Comparison of ENCODE assay signal across 9 mouse cellular contexts in genomic region chr14:24993751-24994658, GRCm38 (mm10).
DNase-seq lines count a peak whose midpoint lies in the region; ATAC-seq lines count a peak whose summit lies in the region.
"Had no signal": no experiment of that assay in that cellular context is flagged by ENCODE, and none has a peak within 500 bp of the region (broad histone marks: within the 10 kb centered on the region; RNA-seq: fewer than 3 reads in every experiment).

No protein-coding gene starts in this region.

- peaks cover 22% of the 10 kb centered on the region for H3K4me1 ChIP-seq in kidney, embryonic 14.5 days (ENCODE audit: control insufficient read depth, insufficient read depth, low read length)
- peaks cover 29% of the 10 kb centered on the region for H3K4me1 ChIP-seq in embryonic facial prominence, embryonic 14.5 days (ENCODE audit: control insufficient read depth, insufficient read depth, low read length)

- no peak overlapping the region for H3K9ac ChIP-seq in kidney, embryonic 14.5 days (ENCODE audit: low read depth, low read length)
- H3K9ac ChIP-seq in embryonic facial prominence, embryonic 14.5 days (ENCODE audit: low read depth, low read length), result peak overlapping the region; percentile 19; the same call in 1 of the 2 replicates

- no peak for ATAC-seq in kidney, embryonic 14.5 days (ENCODE audit: low FRiP score, low TSS enrichment)
- ATAC-seq in embryonic facial prominence, embryonic 14.5 days (ENCODE audit: low read depth), result no peak
- ATAC-seq: Patski had no signal

- H3K27me3 ChIP-seq in kidney, embryonic 14.5 days (ENCODE audit: control insufficient read depth, insufficient read depth, low read length), result no peaks in the 10 kb centered on the region
- no peaks in the 10 kb centered on the region for H3K27me3 ChIP-seq in embryonic facial prominence, embryonic 14.5 days (replicated peaks; ENCODE audit: control insufficient read depth, insufficient read depth, low read length)
- H3K27me3 ChIP-seq: Patski had no signal

- no peaks in the 10 kb centered on the region; the same call in 1 of the 2 replicates for H3K9me3 ChIP-seq in kidney, embryonic 14.5 days (ENCODE audit: control insufficient read depth, low read length)
- peaks cover 6% of the 10 kb centered on the region for H3K9me3 ChIP-seq in embryonic facial prominence, embryonic 14.5 days (ENCODE audit: control insufficient read depth, low read length)

- H3K27ac ChIP-seq in kidney, embryonic 14.5 days (ENCODE audit: low read depth, low read length), result peak overlapping the region; percentile 69; the same call in 1 of the 2 replicates
- H3K27ac ChIP-seq in embryonic facial prominence, embryonic 14.5 days (replicated peaks; ENCODE audit: low read depth, low read length), result peak overlapping the region; percentile 44

- no peak for DNase-seq in kidney, postnatal 10 days
- peak; percentile 55 for DNase-seq in embryonic facial prominence, embryonic 14.5 days (ENCODE audit: low spot score)
- peak; percentile 60 to 69 for DNase-seq in layer of hippocampus, postnatal 10 days (ENCODE audit: low spot score in 2 of 2)
- DNase-seq in neural tube, embryonic 10.5 days (ENCODE audit: extremely low spot score, low spot score), result peak; percentile 27
- no peak for DNase-seq in urinary bladder, postnatal 25 days (ENCODE audit: low spot score)
- no peak for DNase-seq in spleen, adult 12 weeks (ENCODE audit: low spot score)
- no peak for DNase-seq in left cerebral cortex, adult 18-20 months (ENCODE audit: low spot score in 2 of 2)

- no peak overlapping the region for H3K4me3 ChIP-seq in kidney, embryonic 14.5 days (ENCODE audit: low read length)
- no peak overlapping the region for H3K4me3 ChIP-seq in embryonic facial prominence, embryonic 14.5 days (ENCODE audit: low read depth, low read length)

- no peaks in the 10 kb centered on the region for H3K36me3 ChIP-seq in kidney, embryonic 14.5 days (ENCODE audit: control insufficient read depth, insufficient read depth, low read length)
- no peaks in the 10 kb centered on the region for H3K36me3 ChIP-seq in embryonic facial prominence, embryonic 14.5 days (ENCODE audit: control insufficient read depth, insufficient read depth, low read length)

- H3K4me2 ChIP-seq in kidney, embryonic 14.5 days (replicated peaks; ENCODE audit: low read depth, low read length), result no peak overlapping the region
- H3K4me2 ChIP-seq in embryonic facial prominence, embryonic 14.5 days (ENCODE audit: low read depth, low read length), result peak overlapping the region; percentile 18

- WGBS in kidney, embryonic 14.5 days, result 30% methylated on average over 21 of the region's 21 CpGs
- WGBS in embryonic facial prominence, embryonic 14.5 days, result 33% methylated on average over 21 of the region's 21 CpGs

Comparison
In these comparisons a context has a peak if more than half of its experiments do, and no peak if none do; other contexts are left out.
1. DNase-seq: peak in embryonic facial prominence, embryonic 14.5 days (single experiment), layer of hippocampus, postnatal 10 days (2 of 2) and neural tube, embryonic 10.5 days (single experiment); none in kidney, postnatal 10 days (single experiment), urinary bladder, postnatal 25 days (single experiment), spleen, adult 12 weeks (single experiment) and left cerebral cortex, adult 18-20 months (0 of 2).